Comparison of ENCODE assay signal across 23 mouse cellular contexts in the genomic region with DNA sequence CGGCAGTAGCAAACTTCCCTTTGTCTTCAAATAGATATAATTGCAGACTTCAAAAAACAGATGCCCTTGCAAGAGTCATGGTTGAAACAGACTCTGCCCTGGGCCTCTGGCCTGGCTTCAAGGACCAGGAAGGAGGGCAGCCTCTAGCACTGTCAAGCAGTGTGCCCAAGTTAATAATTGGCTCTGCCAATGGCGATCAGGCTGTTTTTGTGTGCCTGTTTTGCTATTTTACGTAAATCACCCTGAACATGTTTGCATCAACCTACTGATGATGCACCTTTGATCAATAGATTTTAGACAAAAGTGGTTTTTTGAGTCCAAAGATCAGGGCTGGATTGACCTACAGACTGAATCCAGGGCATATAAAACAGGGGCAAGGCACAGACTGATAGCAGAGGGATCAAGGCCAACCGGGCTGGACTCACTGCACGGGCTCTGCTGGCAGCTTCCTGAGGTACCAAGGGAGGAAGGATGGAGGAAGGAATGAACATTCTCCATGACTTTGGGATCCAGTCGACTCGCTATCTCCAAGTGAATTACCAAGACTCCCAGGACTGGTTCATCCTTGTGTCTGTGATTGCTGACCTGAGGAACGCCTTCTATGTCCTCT. TPM values are rescaled to one million over a fixed set of nuclear protein-coding genes. Genes with fewer than 3 reads are reported as not detected.
A peak's percentile ranks its signal among the peaks of the same experiment; 100 is the strongest.
DNase-seq lines count a peak whose midpoint lies in the region; ATAC-seq and TF ChIP-seq lines count a peak whose summit lies in the region.
"Had no signal": no experiment of that assay in that cellular context is flagged by ENCODE, and none has a peak within 500 bp of the region (broad histone marks: within the 10 kb centered on the region; RNA-seq: fewer than 3 reads in every experiment).

G6pc (plus strand) TSS at position 236 of the 610 bp plus-strand sequence.

- no peaks in the 10 kb centered on the region for H3K9me3 ChIP-seq in liver, embryonic 12.5 days (replicated peaks)
- no peaks in the 10 kb centered on the region for H3K9me3 ChIP-seq in kidney, postnatal 0 days (replicated peaks; ENCODE audit: low read length)
- H3K9me3 ChIP-seq in hindbrain, embryonic 11.5 days (ENCODE audit: control insufficient read depth, low read length): no peaks in the 10 kb centered on the region
- H3K9me3 ChIP-seq: embryonic facial prominence, embryonic 10.5 days; hindbrain, embryonic 10.5 days; limb, embryonic 10.5 days; liver, embryonic 13.5 days; lung, embryonic 15.5 days; midbrain, embryonic 10.5 days had no signal

- TF ChIP-seq POLR2A in liver, adult 2 months (IDR thresholded peaks at IDR 0.05; ENCODE audit: extremely low read depth, insufficient read depth, low read length): peak; percentile 94

- peak within 1 kb of the TSS; percentile 62 for H3K4me3 ChIP-seq in liver, adult 2 months (ENCODE audit: insufficient read depth, low read depth, low read length)
- no peak within 1 kb of the TSS for H3K4me3 ChIP-seq in liver, embryonic 12.5 days
- H3K4me3 ChIP-seq in kidney, postnatal 0 days (replicated peaks; ENCODE audit: low read depth, low read length): no peak within 1 kb of the TSS
- no peak within 1 kb of the TSS for H3K4me3 ChIP-seq in hindbrain, embryonic 11.5 days (ENCODE audit: low read depth, low read length)
- H3K4me3 ChIP-seq: embryonic facial prominence, embryonic 10.5 days; hindbrain, embryonic 10.5 days; layer of hippocampus, adult 2 months; left cerebral cortex, adult 2 months; limb, embryonic 10.5 days; liver, embryonic 13.5 days; lung, embryonic 15.5 days; midbrain, embryonic 10.5 days had no signal

- no peak for TF ChIP-seq CTCF in liver, adult 2 months (IDR thresholded peaks at IDR 0.05; ENCODE audit: low read depth, low read length)
- TF ChIP-seq CTCF in kidney, postnatal 0 days (IDR thresholded peaks at IDR 0.05; ENCODE audit: low read depth): no peak

- no peaks in the 10 kb centered on the region for H3K79me2 ChIP-seq in liver, adult 2 months (ENCODE audit: control insufficient read depth, insufficient read depth, low read length)

- peak within 1 kb of the TSS; percentile 83 for H3K27ac ChIP-seq in liver, adult 2 months (replicated peaks; ENCODE audit: insufficient read depth, low read depth, low read length)
- no peak within 1 kb of the TSS for H3K27ac ChIP-seq in liver, embryonic 12.5 days
- peak within 1 kb of the TSS; percentile 2; the same call in 1 of the 2 replicates for H3K27ac ChIP-seq in kidney, postnatal 0 days
- no peak within 1 kb of the TSS for H3K27ac ChIP-seq in hindbrain, embryonic 11.5 days (ENCODE audit: low read depth, low read length)
- H3K27ac ChIP-seq: embryonic facial prominence, embryonic 10.5 days; hindbrain, embryonic 10.5 days; layer of hippocampus, adult 2 months; left cerebral cortex, adult 2 months; limb, embryonic 10.5 days; liver, embryonic 13.5 days; lung, embryonic 15.5 days; midbrain, embryonic 10.5 days; stomach, postnatal 0 days had no signal

- no peaks in the 10 kb centered on the region for H3K27me3 ChIP-seq in liver, adult 2 months (ENCODE audit: control insufficient read depth, insufficient read depth, low read length)
- peaks cover 11% of the 10 kb centered on the region for H3K27me3 ChIP-seq in liver, embryonic 12.5 days (replicated peaks)
- no peaks in the 10 kb centered on the region for H3K27me3 ChIP-seq in kidney, postnatal 0 days (ENCODE audit: insufficient read depth, low read length)
- H3K27me3 ChIP-seq in hindbrain, embryonic 11.5 days (ENCODE audit: control insufficient read depth, insufficient read depth, low read length): no peaks in the 10 kb centered on the region
- H3K27me3 ChIP-seq: liver, embryonic 13.5 days; lung, embryonic 15.5 days had no signal

- WGBS in liver, adult 2 months: 20% methylated on average over 8 of the region's 8 CpGs
- 67% methylated on average over 8 of the region's 8 CpGs for WGBS in liver, embryonic 12.5 days (ENCODE audit: insufficient replicate concordance)
- WGBS in kidney, postnatal 0 days: 80% methylated on average over 8 of the region's 8 CpGs
- 86% methylated on average over 8 of the region's 8 CpGs for WGBS in hindbrain, embryonic 11.5 days

- H3K4me2 ChIP-seq in liver, embryonic 12.5 days: no peak within 1 kb of the TSS
- H3K4me2 ChIP-seq in kidney, postnatal 0 days (ENCODE audit: low read length): 0 out of 2 replicates have a peak within 1 kb of the TSS, but pooled peaks have one; percentile 8
- H3K4me2 ChIP-seq in hindbrain, embryonic 11.5 days (replicated peaks; ENCODE audit: low read depth, low read length): no peak within 1 kb of the TSS
- H3K4me2 ChIP-seq: liver, embryonic 13.5 days; lung, embryonic 15.5 days had no signal

- peaks cover 17% of the 10 kb centered on the region for H3K4me1 ChIP-seq in liver, adult 2 months (ENCODE audit: control insufficient read depth, insufficient read depth, low read length)
- peaks cover 12% of the 10 kb centered on the region for H3K4me1 ChIP-seq in liver, embryonic 12.5 days
- H3K4me1 ChIP-seq in kidney, postnatal 0 days (replicated peaks; ENCODE audit: insufficient read depth, low read length): 0 out of 2 replicates have a peak, but pooled peaks cover 5% of the 10 kb centered on the region
- H3K4me1 ChIP-seq in hindbrain, embryonic 11.5 days (replicated peaks; ENCODE audit: control insufficient read depth, insufficient read depth, low read length): no peaks in the 10 kb centered on the region
- H3K4me1 ChIP-seq: embryonic facial prominence, embryonic 10.5 days; hindbrain, embryonic 10.5 days; limb, embryonic 10.5 days; lung, embryonic 15.5 days; midbrain, embryonic 10.5 days had no signal

- peaks cover 37% of the 10 kb centered on the region for H3K36me3 ChIP-seq in liver, adult 2 months (ENCODE audit: control insufficient read depth, insufficient read depth, low read length)
- H3K36me3 ChIP-seq in liver, embryonic 12.5 days: no peaks in the 10 kb centered on the region
- H3K36me3 ChIP-seq in kidney, postnatal 0 days (ENCODE audit: insufficient read depth, low read length): no peaks in the 10 kb centered on the region
- H3K36me3 ChIP-seq in hindbrain, embryonic 11.5 days (ENCODE audit: control insufficient read depth, insufficient read depth, low read length): no peaks in the 10 kb centered on the region
- H3K36me3 ChIP-seq: embryonic facial prominence, embryonic 10.5 days; hindbrain, embryonic 10.5 days; limb, embryonic 10.5 days; liver, embryonic 13.5 days; lung, embryonic 15.5 days; midbrain, embryonic 10.5 days had no signal

- peak; percentile 100 for DNase-seq in liver, adult 2 months (ENCODE audit: extremely low read depth, low read depth, low spot score)
- peak; percentile 50 to 52 for DNase-seq in adrenal gland, postnatal 36 days
- no peak for DNase-seq in kidney, postnatal 0 days (ENCODE audit: low spot score)
- DNase-seq in hindbrain, embryonic 11.5 days (ENCODE audit: low spot score): no peak
- DNase-seq in frontal cortex, postnatal 25 days (ENCODE audit: low spot score in 2 of 2): no peak
- DNase-seq in cerebellum, adult 8-10 months: no peak
- DNase-seq: cerebellum, adult 9-10 months; gastrocnemius, postnatal 36 days; liver, embryonic 13.5 days; lung, postnatal 4 days; retina, postnatal 1 day had no signal

- peak within 1 kb of the TSS; percentile 81 for H3K9ac ChIP-seq in liver, adult 2 months (ENCODE audit: low read depth, low read length)
- H3K9ac ChIP-seq in liver, embryonic 12.5 days: no peak within 1 kb of the TSS
- no peak within 1 kb of the TSS for H3K9ac ChIP-seq in kidney, postnatal 0 days (ENCODE audit: low read depth, low read length)
- no peak within 1 kb of the TSS for H3K9ac ChIP-seq in hindbrain, embryonic 11.5 days (ENCODE audit: low read depth, low read length)
- H3K9ac ChIP-seq: liver, embryonic 13.5 days; lung, embryonic 15.5 days had no signal

- no peak for ATAC-seq in liver, embryonic 12.5 days
- ATAC-seq in kidney, postnatal 0 days (replicated peaks; ENCODE audit: low FRiP score, low read depth): no peak
- no peak for ATAC-seq in hindbrain, embryonic 11.5 days (ENCODE audit: low FRiP score)

RNA-seq across cellular contexts. Expression of gene G6pc, which starts in this region (rescaled TPM):
- total RNA-seq in liver, adult 2 months (2014; rRNA removed): 121 and 144 TPM in 2 replicates
- 115 and 146 TPM in 2 replicates for polyA plus RNA-seq in liver, adult 2 months (2012; rRNA removed)
- polyA plus RNA-seq in liver, embryonic 12.5 days (2016; fragmentation: Nextera tagmentation; extraction: Ambion mirVana): not detected in 2 replicates
- 1 to 10 TPM; 2.9 to 6.4 TPM for total RNA-seq in adrenal gland, postnatal 36 days (2021)
- 23.2 and 37.0 TPM in 2 replicates for polyA plus RNA-seq in kidney, postnatal 0 days (2015; fragmentation: Nextera tagmentation; extraction: Ambion mirVana)
- polyA plus RNA-seq in hindbrain, embryonic 11.5 days (2014; fragmentation: Nextera tagmentation; extraction: Ambion mirVana): not detected in 2 replicates
- total RNA-seq: common myeloid progenitor, adult 5-6 weeks; gastrocnemius, postnatal 36 days; layer of hippocampus, adult 2 months; left cerebral cortex, adult 2 months had no signal
- polyA plus RNA-seq: embryonic facial prominence, embryonic 10.5 days; forebrain, embryonic 11.5 days; hindbrain, embryonic 10.5 days; limb, embryonic 10.5 days; liver, embryonic 13.5 days; lung, embryonic 15.5 days; midbrain, embryonic 10.5 days; urinary bladder, adult 2 months had no signal

Comparison
In these comparisons a context has a peak if more than half of its experiments do, and no peak if none do; other contexts are left out.
1. RNA of gene G6pc (total RNA-seq): 121 to 144 TPM in liver, adult 2 months; 2.9 to 6.4 TPM in adrenal gland, postnatal 36 days; every median in the first group is over 10 times any median in the second.
2. RNA of gene G6pc (polyA plus RNA-seq): 115 to 146 TPM in liver, adult 2 months and 23.2 to 37.0 TPM in kidney, postnatal 0 days; not detected in liver, embryonic 12.5 days and not detected in hindbrain, embryonic 11.5 days; every median in the first group is over 10 times any median in the second.
3. H3K27ac ChIP-seq: peak in liver, adult 2 months (single experiment) and kidney, postnatal 0 days (single experiment); none in liver, embryonic 12.5 days (single experiment) and hindbrain, embryonic 11.5 days (single experiment).
4. DNase-seq: peak in liver, adult 2 months (single experiment) and adrenal gland, postnatal 36 days (2 of 2); none in kidney, postnatal 0 days (single experiment), hindbrain, embryonic 11.5 days (single experiment), frontal cortex, postnatal 25 days (0 of 2) and cerebellum, adult 8-10 months (single experiment).